ENCODE assay signal across 7 mouse cellular contexts in genomic region chr13:95326611-95327344, GRCm38 (mm10). TPM values are rescaled to one million over a fixed set of nuclear protein-coding genes. Genes with fewer than 3 reads are reported as not detected.
A peak's percentile ranks its signal among the peaks of the same experiment; 100 is the strongest.
DNase-seq lines count a peak whose midpoint lies in the region; ATAC-seq and TF ChIP-seq lines count a peak whose summit lies in the region.

No protein-coding gene starts in this region.

- H3K4me1 ChIP-seq in lung, postnatal 0 days (ENCODE audit: insufficient read depth, low read depth, low read length) = peaks cover 11% of the 10 kb centered on the region
- peaks cover 27% of the 10 kb centered on the region for H3K4me1 ChIP-seq in forebrain, embryonic 10.5 days
- H3K4me1 ChIP-seq in neural tube, embryonic 11.5 days (ENCODE audit: control insufficient read depth, insufficient read depth, low read length) = peaks cover 15% of the 10 kb centered on the region; the same call in 1 of the 2 replicates

- peak overlapping the region; percentile 94 for H3K4me2 ChIP-seq in lung, postnatal 0 days (replicated peaks; ENCODE audit: low read depth, low read length)
- H3K4me2 ChIP-seq in neural tube, embryonic 11.5 days (ENCODE audit: low read depth) = peak overlapping the region; percentile 93

- TF ChIP-seq CTCF in lung, postnatal 0 days (IDR thresholded peaks at IDR 0.05) = no peak

- no peaks in the 10 kb centered on the region for H3K27me3 ChIP-seq in lung, postnatal 0 days (replicated peaks; ENCODE audit: insufficient read depth, low read length)
- H3K27me3 ChIP-seq in forebrain, embryonic 10.5 days (ENCODE audit: poor library complexity, severe bottlenecking) = no peaks in the 10 kb centered on the region
- no peaks in the 10 kb centered on the region for H3K27me3 ChIP-seq in neural tube, embryonic 11.5 days (ENCODE audit: control insufficient read depth, insufficient read depth, low read length)

- 6% methylated on average over 21 of the region's 21 CpGs for WGBS in lung, postnatal 0 days
- 13% methylated on average over 21 of the region's 21 CpGs for WGBS in forebrain, embryonic 10.5 days
- WGBS in neural tube, embryonic 11.5 days = 7% methylated on average over 21 of the region's 21 CpGs

- peak overlapping the region; percentile 34 for H3K9ac ChIP-seq in lung, postnatal 0 days (replicated peaks; ENCODE audit: low read depth)
- peak overlapping the region; percentile 44; the same call in 1 of the 2 replicates for H3K9ac ChIP-seq in neural tube, embryonic 11.5 days (ENCODE audit: low read length)

- no peaks in the 10 kb centered on the region for H3K9me3 ChIP-seq in lung, postnatal 0 days (ENCODE audit: low read length)
- H3K9me3 ChIP-seq in forebrain, embryonic 10.5 days = no peaks in the 10 kb centered on the region
- no peaks in the 10 kb centered on the region for H3K9me3 ChIP-seq in neural tube, embryonic 11.5 days (ENCODE audit: control insufficient read depth, low read length)

- peak; percentile 32 for DNase-seq in lung, postnatal 0 days (ENCODE audit: low spot score)
- DNase-seq in lung, adult 18-20 months = no peak
- peak; percentile 45 for DNase-seq in forebrain, embryonic 10.5 days (ENCODE audit: extremely low spot score, low spot score)
- DNase-seq in kidney, postnatal 10 days = peak; percentile 34
- DNase-seq in neural tube, embryonic 11.5 days (ENCODE audit: low spot score) = peak; percentile 55
- no peak for DNase-seq in layer of hippocampus, postnatal 36 days
- no peak for DNase-seq in right cerebral cortex, postnatal 10 days (ENCODE audit: low spot score in 2 of 2)

- TF ChIP-seq EP300 in lung, postnatal 0 days (IDR thresholded peaks at IDR 0.05) = no peak

- H3K27ac ChIP-seq in lung, postnatal 0 days (ENCODE audit: low read length) = peak overlapping the region; percentile 74
- peak overlapping the region; percentile 99 for H3K27ac ChIP-seq in forebrain, embryonic 10.5 days
- H3K27ac ChIP-seq in neural tube, embryonic 11.5 days (ENCODE audit: low read depth, low read length) = no peak overlapping the region

- peak overlapping the region; percentile 94 for H3K4me3 ChIP-seq in lung, postnatal 0 days (ENCODE audit: low read depth, low read length)
- H3K4me3 ChIP-seq in forebrain, embryonic 10.5 days = peak overlapping the region; percentile 87
- peak overlapping the region; percentile 79 for H3K4me3 ChIP-seq in neural tube, embryonic 11.5 days (ENCODE audit: low read depth, low read length)

- H3K36me3 ChIP-seq in lung, postnatal 0 days (ENCODE audit: insufficient read depth, low read length) = no peaks in the 10 kb centered on the region
- H3K36me3 ChIP-seq in forebrain, embryonic 10.5 days (replicated peaks) = peaks cover 16% of the 10 kb centered on the region
- no peaks in the 10 kb centered on the region for H3K36me3 ChIP-seq in neural tube, embryonic 11.5 days (ENCODE audit: control insufficient read depth, insufficient read depth, low read length)

- no peak for ATAC-seq in lung, postnatal 0 days
- ATAC-seq in neural tube, embryonic 11.5 days (ENCODE audit: insufficient read depth, low FRiP score, low TSS enrichment) = no peak

RNA-seq across cellular contexts. Expression of gene Zbed3, which starts 3.4 kb away (rescaled TPM):
- 26.1 and 27.2 TPM in 2 replicates for polyA plus RNA-seq in lung, postnatal 0 days (2015; fragmentation: Nextera tagmentation; extraction: Ambion mirVana)
- 51.6 and 55.2 TPM in 2 replicates for polyA plus RNA-seq in forebrain, embryonic 10.5 days (2016; fragmentation: Nextera tagmentation; extraction: Ambion mirVana)
- 57.2 and 62.8 TPM in 2 replicates for polyA plus RNA-seq in neural tube, embryonic 11.5 days (2014; fragmentation: Nextera tagmentation; extraction: Ambion mirVana)
- total RNA-seq in layer of hippocampus, postnatal 36 days (2021) = 10 to 100 TPM; 11.9 to 14.8 TPM

RNA-seq across cellular contexts. Expression of gene Aggf1, which starts 48.4 kb away (rescaled TPM):
- 24.2 and 25.8 TPM in 2 replicates for polyA plus RNA-seq in lung, postnatal 0 days (2015; fragmentation: Nextera tagmentation; extraction: Ambion mirVana)
- polyA plus RNA-seq in forebrain, embryonic 10.5 days (2016; fragmentation: Nextera tagmentation; extraction: Ambion mirVana) = 39.5 and 41.0 TPM in 2 replicates
- 46.3 and 52.9 TPM in 2 replicates for polyA plus RNA-seq in neural tube, embryonic 11.5 days (2014; fragmentation: Nextera tagmentation; extraction: Ambion mirVana)
- 10 to 100 TPM; 49.3 to 49.7 TPM for total RNA-seq in layer of hippocampus, postnatal 36 days (2021)

Comparison
In these comparisons a context has a peak if more than half of its experiments do, and no peak if none do; other contexts are left out.
1. DNase-seq: peak in lung, postnatal 0 days (single experiment), forebrain, embryonic 10.5 days (single experiment), kidney, postnatal 10 days (single experiment) and neural tube, embryonic 11.5 days (single experiment); none in lung, adult 18-20 months (0 of 2), layer of hippocampus, postnatal 36 days (0 of 2) and right cerebral cortex, postnatal 10 days (0 of 2).
2. Peak in every context shown above with its lines, with median percentiles within 50 percentile points of each other: H3K4me3 ChIP-seq.